Mouse (Mus musculus): ENCODE measurements at regions not wholly inside any gene's neighbourhood (a gene's known extent, or its start where the extent isn't known, plus 50 kb on each side); places are given as distances from the start of the nearest gene placed in this dataset.
A peak's percentile ranks its signal among the peaks of the same experiment; 100 is the strongest.

GRCm38 (mm10) chr14:25112832-25113231, 346.2 kb upstream of the Zmiz1 start:
- Histone ChIP-seq H3K4me1 (replicated peaks; ENCODE audit: low read depth, low read length) (peaks cover 25% of the 10 kb centered on the region), H3K36me3 (ENCODE audit: insufficient read depth, low read length) (no peaks in the 10 kb centered on the region), H3K4me3 (replicated peaks; ENCODE audit: low read length) (no peak overlapping the region), H3K27me3 (ENCODE audit: insufficient read depth, low read length) (no peaks in the 10 kb centered on the region), H3K9me3 (ENCODE audit: low read length) (peaks cover under 1% of the 10 kb centered on the region; the same call in 1 of the 2 replicates)
- TF ChIP-seq POU5F1 (IDR thresholded peaks at IDR 0.05; ENCODE audit: borderline replicate concordance, low read length) = no peak
- TF ChIP-seq NANOG (IDR thresholded peaks at IDR 0.05; ENCODE audit: borderline replicate concordance, low read length) = no peak
- TF ChIP-seq CTCF (conservative IDR thresholded peaks at IDR 0.05; ENCODE audit: low read length) = no peak

- Histone ChIP-seq H3K4me3 (replicated peaks; ENCODE audit: low read length) (no peak overlapping the region), H3K9me3 (ENCODE audit: low read length) (peaks cover 5% of the 10 kb centered on the region; the same call in 1 of the 2 replicates), H3K27me3 (ENCODE audit: insufficient read depth, low read length) (no peaks in the 10 kb centered on the region), H3K36me3 (ENCODE audit: insufficient read depth, low read length) (no peaks in the 10 kb centered on the region), H3K4me1 (replicated peaks; ENCODE audit: low read depth, low read length) (peaks cover 20% of the 10 kb centered on the region)
- TF ChIP-seq CTCF (conservative IDR thresholded peaks at IDR 0.05; ENCODE audit: low read length) (no peak), NANOG (IDR thresholded peaks at IDR 0.05; ENCODE audit: borderline replicate concordance, low read length) (no peak), POU5F1 (IDR thresholded peaks at IDR 0.05; ENCODE audit: borderline replicate concordance, low read length) (no peak)
These were observed 345.7 kb upstream of the Zmiz1 start for GRCm38 (mm10) chr14:25113326-25113725.

- Histone ChIP-seq H3K9me3 (ENCODE audit: low read length) (peaks cover 9% of the 10 kb centered on the region), H3K4me1 (replicated peaks; ENCODE audit: low read depth, low read length) (no peaks in the 10 kb centered on the region), H3K36me3 (ENCODE audit: insufficient read depth, low read length) (no peaks in the 10 kb centered on the region), H3K4me3 (replicated peaks; ENCODE audit: low read length) (no peak overlapping the region), H3K27me3 (ENCODE audit: insufficient read depth, low read length) (0 out of 2 replicates have a peak, but pooled peaks cover 3% of the 10 kb centered on the region)
- no peak for TF ChIP-seq POU5F1 (IDR thresholded peaks at IDR 0.05; ENCODE audit: borderline replicate concordance, low read length)
- TF ChIP-seq NANOG (IDR thresholded peaks at IDR 0.05; ENCODE audit: borderline replicate concordance, low read length) = no peak
- peak; percentile 100 for TF ChIP-seq CTCF (conservative IDR thresholded peaks at IDR 0.05; ENCODE audit: low read length)
These were observed 342.6 kb upstream of the Zmiz1 start for GRCm38 (mm10) chr14:25116424-25116823.

DNA sequence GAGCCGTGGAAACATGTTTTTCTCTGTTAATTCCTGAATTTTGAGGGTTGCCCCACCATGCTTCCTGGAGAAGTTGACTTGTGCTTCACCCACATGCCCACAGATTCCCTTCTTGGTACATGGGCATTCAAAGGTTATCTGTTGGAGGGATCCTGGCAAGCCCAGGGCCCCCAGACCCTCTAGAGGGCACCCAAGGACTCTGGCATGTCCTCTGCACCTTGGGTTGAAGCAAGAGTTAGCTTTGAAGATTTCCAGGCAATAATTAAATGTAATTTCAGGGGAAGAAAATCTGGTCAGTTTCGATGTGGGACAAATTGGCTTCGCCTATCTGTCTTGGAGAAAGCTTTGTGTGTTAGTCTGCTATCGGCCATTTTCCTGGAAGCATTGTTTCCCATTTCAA, 339.0 kb upstream of the Zmiz1 start:
- H3K4me3 ChIP-seq (replicated peaks; ENCODE audit: low read length) = no peak overlapping the region
- peaks cover 9% of the 10 kb centered on the region for H3K9me3 ChIP-seq (ENCODE audit: low read length)
- H3K4me1 ChIP-seq (replicated peaks; ENCODE audit: low read depth, low read length) = no peaks in the 10 kb centered on the region
- no peaks in the 10 kb centered on the region for H3K36me3 ChIP-seq (ENCODE audit: insufficient read depth, low read length)
- H3K27me3 ChIP-seq (ENCODE audit: insufficient read depth, low read length) = peaks cover 16% of the 10 kb centered on the region
- TF ChIP-seq POU5F1 (IDR thresholded peaks at IDR 0.05; ENCODE audit: borderline replicate concordance, low read length) (no peak), CTCF (conservative IDR thresholded peaks at IDR 0.05; ENCODE audit: low read length) (no peak), NANOG (IDR thresholded peaks at IDR 0.05; ENCODE audit: borderline replicate concordance, low read length) (no peak)

- H3K4me1 ChIP-seq (replicated peaks; ENCODE audit: low read depth, low read length) = no peaks in the 10 kb centered on the region
- H3K4me3 ChIP-seq (replicated peaks; ENCODE audit: low read length) = no peak overlapping the region
- no peak for TF ChIP-seq NANOG (IDR thresholded peaks at IDR 0.05; ENCODE audit: borderline replicate concordance, low read length)
- TF ChIP-seq POU5F1 (IDR thresholded peaks at IDR 0.05; ENCODE audit: borderline replicate concordance, low read length) = no peak
- no peak for TF ChIP-seq CTCF (conservative IDR thresholded peaks at IDR 0.05; ENCODE audit: low read length)
- no peaks in the 10 kb centered on the region for H3K36me3 ChIP-seq (ENCODE audit: insufficient read depth, low read length)
- H3K9me3 ChIP-seq (ENCODE audit: low read length) = peaks cover 9% of the 10 kb centered on the region
- peaks cover 16% of the 10 kb centered on the region for H3K27me3 ChIP-seq (ENCODE audit: insufficient read depth, low read length)
These were observed 338.5 kb upstream of the Zmiz1 start for GRCm38 (mm10) chr14:25120506-25120905.

DNA sequence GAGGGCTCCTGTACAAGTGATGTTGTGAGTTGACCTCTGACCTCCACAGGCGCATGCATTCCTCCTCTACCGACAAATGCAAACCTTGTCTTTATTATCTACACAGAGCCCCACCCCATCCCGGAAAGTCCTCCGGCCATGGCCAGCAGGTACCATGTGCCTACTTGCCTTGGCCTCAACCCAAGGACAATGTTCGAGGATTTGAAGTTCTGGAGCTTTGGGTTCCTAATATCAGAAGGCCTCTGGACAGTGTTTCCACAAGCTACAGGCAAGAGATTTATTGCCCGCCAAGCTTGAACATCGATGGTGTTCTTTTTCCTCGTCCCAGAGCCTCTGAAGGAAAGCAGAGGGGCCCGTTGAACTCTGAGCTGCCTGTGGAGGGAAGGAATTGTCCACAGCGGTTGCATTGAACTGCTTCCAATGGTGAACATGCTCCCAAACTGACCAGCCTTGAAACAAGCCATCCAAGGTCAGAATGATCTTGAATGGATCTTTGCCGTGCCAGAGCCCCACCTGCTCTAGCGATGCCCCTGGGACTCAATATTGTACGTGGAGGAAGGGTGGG, 335.9 kb upstream of the Zmiz1 start:
- H3K27me3 ChIP-seq (ENCODE audit: insufficient read depth, low read length) = peaks cover 16% of the 10 kb centered on the region
- H3K9me3 ChIP-seq (ENCODE audit: low read length) = peaks cover 7% of the 10 kb centered on the region
- no peaks in the 10 kb centered on the region for H3K4me1 ChIP-seq (replicated peaks; ENCODE audit: low read depth, low read length)
- H3K4me3 ChIP-seq (replicated peaks; ENCODE audit: low read length) = no peak overlapping the region
- TF ChIP-seq NANOG (IDR thresholded peaks at IDR 0.05; ENCODE audit: borderline replicate concordance, low read length) (no peak), CTCF (conservative IDR thresholded peaks at IDR 0.05; ENCODE audit: low read length) (no peak), POU5F1 (IDR thresholded peaks at IDR 0.05; ENCODE audit: borderline replicate concordance, low read length) (no peak)
- no peaks in the 10 kb centered on the region for H3K36me3 ChIP-seq (ENCODE audit: insufficient read depth, low read length)

GRCm38 (mm10) chr14:25123541-25124337, 335.2 kb upstream of the Zmiz1 start:
- no peaks in the 10 kb centered on the region for H3K36me3 ChIP-seq (ENCODE audit: insufficient read depth, low read length)
- H3K9me3 ChIP-seq (ENCODE audit: low read length) = peaks cover under 1% of the 10 kb centered on the region; the same call in 1 of the 2 replicates
- H3K4me1 ChIP-seq (replicated peaks; ENCODE audit: low read depth, low read length) = no peaks in the 10 kb centered on the region
- TF ChIP-seq NANOG (IDR thresholded peaks at IDR 0.05; ENCODE audit: borderline replicate concordance, low read length) = no peak
- TF ChIP-seq CTCF (conservative IDR thresholded peaks at IDR 0.05; ENCODE audit: low read length) = no peak
- no peak for TF ChIP-seq POU5F1 (IDR thresholded peaks at IDR 0.05; ENCODE audit: borderline replicate concordance, low read length)
- no peak overlapping the region for H3K4me3 ChIP-seq (replicated peaks; ENCODE audit: low read length)
- H3K27me3 ChIP-seq (ENCODE audit: insufficient read depth, low read length) = peaks cover 16% of the 10 kb centered on the region

- Histone ChIP-seq H3K4me3 (replicated peaks; ENCODE audit: low read length) (no peak overlapping the region), H3K9me3 (ENCODE audit: low read length) (no peaks in the 10 kb centered on the region), H3K27me3 (ENCODE audit: insufficient read depth, low read length) (peaks cover 13% of the 10 kb centered on the region), H3K36me3 (ENCODE audit: insufficient read depth, low read length) (no peaks in the 10 kb centered on the region), H3K4me1 (replicated peaks; ENCODE audit: low read depth, low read length) (no peaks in the 10 kb centered on the region)
- TF ChIP-seq CTCF (conservative IDR thresholded peaks at IDR 0.05; ENCODE audit: low read length) = no peak
- no peak for TF ChIP-seq NANOG (IDR thresholded peaks at IDR 0.05; ENCODE audit: borderline replicate concordance, low read length)
- TF ChIP-seq POU5F1 (IDR thresholded peaks at IDR 0.05; ENCODE audit: borderline replicate concordance, low read length) = no peak
These were observed 332.4 kb upstream of the Zmiz1 start for GRCm38 (mm10) chr14:25126544-25126943.
